Mouse (Mus musculus) olfactory bulb, adult 2 months (tissue): ENCODE data around the gene Ccer2.

Experiments used
- CTCF ChIP-seq: fragments of 200-500 bp; IDR thresholded peaks from 2 replicates; pipeline ENCODE4 v1.5.1; 2012; ENCODE audit warnings: low read depth, mild to moderate bottlenecking, low read length, moderate library complexity; ENCODE audit not compliant: insufficient read depth
- POLR2A ChIP-seq: fragments of 200-500 bp; IDR thresholded peaks from 2 replicates; pipeline ENCODE4 v1.6.1; 2012; ENCODE audit warnings: mild to moderate bottlenecking, low read depth, low read length, moderate library complexity; ENCODE audit not compliant: insufficient read depth

DNA sequence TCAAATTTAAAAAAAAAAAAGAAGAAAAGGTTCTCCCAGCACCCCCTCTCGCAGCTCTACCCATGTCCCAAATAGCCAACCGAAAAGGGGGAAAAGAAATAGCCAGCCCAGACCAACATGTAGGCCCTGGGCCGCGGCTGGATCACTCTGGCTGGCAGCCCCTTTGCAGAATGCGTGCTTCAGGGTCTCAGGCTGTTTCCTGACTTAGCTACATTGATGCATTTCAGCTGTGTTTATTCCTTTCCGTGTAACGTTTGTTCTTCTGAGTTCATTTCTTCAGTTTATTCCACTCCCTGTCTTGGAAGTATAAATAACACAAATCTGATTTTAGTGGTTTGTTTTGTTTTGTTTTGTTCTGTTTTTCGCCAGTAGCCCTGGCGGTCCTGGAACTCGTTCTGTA is 38.2 kb upstream of the Ccer2 start:
- TF ChIP-seq CTCF: no peak
- no peak for TF ChIP-seq POLR2A
